Mouse (Mus musculus): ENCODE data around the gene Il1rap. TPM values are rescaled to one million over a fixed set of nuclear protein-coding genes. Genes with fewer than 3 reads are reported as not detected.

Gene Il1rap
- total RNA-seq, 2 experiments from 2014 or later, result 1.4 to 1.8 TPM

GRCm38 (mm10) chr16:26585806-26586205 is 4.3 kb downstream of the Il1rap start:
- TF ChIP-seq CTCF (IDR thresholded peaks at IDR 0.05), result no peak
- H3K27ac ChIP-seq, result no peak overlapping the region
- no peak for DNase-seq
- intact Hi-C loops (cut with DNase I), result no loop called here
- H3K4me3 ChIP-seq, result no peak overlapping the region

GRCm38 (mm10) chr16:26590897-26591570 is 9.5 kb downstream of the Il1rap start:
- no peak for DNase-seq
- no peak for TF ChIP-seq CTCF (IDR thresholded peaks at IDR 0.05)
- H3K4me3 ChIP-seq, result no peak overlapping the region
- intact Hi-C loops (cut with DNase I), result no loop called here
- no peak overlapping the region for H3K27ac ChIP-seq

GRCm38 (mm10) chr16:26596440-26596839 is 14.9 kb downstream of the Il1rap start:
- no peak for DNase-seq
- H3K27ac ChIP-seq, result no peak overlapping the region
- no peak for TF ChIP-seq CTCF (IDR thresholded peaks at IDR 0.05)

GRCm38 (mm10) chr16:26597307-26597706 is 15.8 kb downstream of the Il1rap start:
- DNase-seq, result peak; percentile 31
- no peak for TF ChIP-seq CTCF (IDR thresholded peaks at IDR 0.05)
- intact Hi-C loops (cut with DNase I), result no loop called here
- H3K4me3 ChIP-seq, result 0 out of 2 replicates have a peak overlapping the region, but pooled peaks have one; percentile 4
- H3K27ac ChIP-seq, result peak overlapping the region; percentile 28; the same call in 1 of the 2 replicates

More at GRCm38 (mm10) chr16:26596440-26596839, 14.9 kb downstream of the Il1rap start:
- intact Hi-C loops (cut with DNase I), result no loop called here
- H3K4me3 ChIP-seq, result no peak overlapping the region

- no peak overlapping the region for H3K27ac ChIP-seq
- TF ChIP-seq CTCF (IDR thresholded peaks at IDR 0.05), result no peak
- intact Hi-C loops (cut with DNase I), result no loop called here
Measured at GRCm38 (mm10) chr16:26598591-26598990, 17.1 kb downstream of the Il1rap start.

GRCm38 (mm10) chr16:26601482-26601881 is 20.0 kb downstream of the Il1rap start:
- intact Hi-C loops (cut with DNase I), result no loop called here
- DNase-seq, result no peak
- no peak for TF ChIP-seq CTCF (IDR thresholded peaks at IDR 0.05)
- Histone ChIP-seq H3K4me3 (no peak overlapping the region), H3K27ac (no peak overlapping the region)

More at GRCm38 (mm10) chr16:26598591-26598990, 17.1 kb downstream of the Il1rap start:
- no peak for DNase-seq
- H3K4me3 ChIP-seq, result no peak overlapping the region

- no peak for DNase-seq
- intact Hi-C loops (cut with DNase I), result no loop called here
- Histone ChIP-seq H3K27ac (no peak overlapping the region), H3K4me3 (no peak overlapping the region)
- no peak for TF ChIP-seq CTCF (IDR thresholded peaks at IDR 0.05)
Measured at GRCm38 (mm10) chr16:26604621-26605020, 23.1 kb downstream of the Il1rap start.

- DNase-seq, result no peak
- H3K4me3 ChIP-seq, result no peak overlapping the region
- no peak for TF ChIP-seq CTCF (IDR thresholded peaks at IDR 0.05)
- intact Hi-C loops (cut with DNase I), result no loop called here
- H3K27ac ChIP-seq, result no peak overlapping the region
Measured at GRCm38 (mm10) chr16:26608003-26608402, 26.5 kb downstream of the Il1rap start.

GRCm38 (mm10) chr16:26610508-26610907 is 29.0 kb downstream of the Il1rap start:
- TF ChIP-seq CTCF (IDR thresholded peaks at IDR 0.05), result no peak
- DNase-seq, result no peak
- Histone ChIP-seq H3K27ac (no peak overlapping the region), H3K4me3 (no peak overlapping the region)
- intact Hi-C loops (cut with DNase I), result no loop called here

GRCm38 (mm10) chr16:26612499-26613220 is 31.2 kb downstream of the Il1rap start:
- no peak overlapping the region for H3K4me3 ChIP-seq
- intact Hi-C loops (cut with DNase I), result no loop called here
- H3K27ac ChIP-seq, result no peak overlapping the region
- no peak for TF ChIP-seq CTCF (IDR thresholded peaks at IDR 0.05)
- DNase-seq, result no peak

GRCm38 (mm10) chr16:26623141-26623540 is 41.6 kb downstream of the Il1rap start:
- TF ChIP-seq CTCF (IDR thresholded peaks at IDR 0.05), result no peak
- DNase-seq, result no peak
- intact Hi-C loops (cut with DNase I), result no loop called here
- H3K27ac ChIP-seq, result no peak overlapping the region
- H3K4me3 ChIP-seq, result no peak overlapping the region

GRCm38 (mm10) chr16:26626065-26626464 is 44.6 kb downstream of the Il1rap start:
- no peak overlapping the region for H3K4me3 ChIP-seq
- TF ChIP-seq CTCF (IDR thresholded peaks at IDR 0.05), result no peak
- no peak overlapping the region for H3K27ac ChIP-seq
- intact Hi-C loops (cut with DNase I), result no loop called here
- DNase-seq, result no peak

GRCm38 (mm10) chr16:26634800-26635199 is 53.3 kb downstream of the Il1rap start:
- TF ChIP-seq CTCF (IDR thresholded peaks at IDR 0.05), result no peak
- intact Hi-C loops (cut with DNase I), result no loop called here
- no peak for DNase-seq
- no peak overlapping the region for H3K27ac ChIP-seq
- no peak overlapping the region for H3K4me3 ChIP-seq

Data from gastrocnemius, adult 2 months (tissue).